In genomic region chr17:47676581-47676980, GRCm38 (mm10) we compare ENCODE assay signal across 9 mouse cellular contexts. TPM values are rescaled to one million over a fixed set of nuclear protein-coding genes. Genes with fewer than 3 reads are reported as not detected.
DNase-seq lines count a peak whose midpoint lies in the region; ATAC-seq and TF ChIP-seq lines count a peak whose summit lies in the region.
"Had no signal": no experiment of that assay in that cellular context is flagged by ENCODE, and none has a peak within 500 bp of the region (broad histone marks: within the 10 kb centered on the region; RNA-seq: fewer than 3 reads in every experiment).

No protein-coding gene starts in this region.

- 21% methylated on average over 9 of the region's 9 CpGs for WGBS in heart, embryonic 10.5 days
- WGBS in forebrain, embryonic 13.5 days: 19% methylated on average over 9 of the region's 9 CpGs
- 18% methylated on average over 9 of the region's 9 CpGs for WGBS in lung, embryonic 14.5 days

- TF ChIP-seq CTCF in ES-Bruce4 (IDR thresholded peaks at IDR 0.05; ENCODE audit: low read depth, low read length): peak; percentile 54
- peak; percentile 91 for TF ChIP-seq CTCF in lung, embryonic 14.5 days (IDR thresholded peaks at IDR 0.05; ENCODE audit: low read depth)

- DNase-seq in heart, adult 18-20 months: peak; percentile 66 to 86
- DNase-seq in heart, embryonic 10.5 days (ENCODE audit: low spot score): no peak
- peak; percentile 51 for DNase-seq in cerebellum, adult 11 months
- peak; percentile 78 for DNase-seq in induced T-regulatory cell, adult 2 months (ENCODE audit: low read depth)
- peak; percentile 90 for DNase-seq in lung, embryonic 14.5 days
- peak; percentile 62 for DNase-seq in ovary, postnatal 36 days (ENCODE audit: low spot score)

- H3K9ac ChIP-seq in ES-Bruce4 (ENCODE audit: low read depth, poor library complexity, severe bottlenecking): no peak overlapping the region
- peak overlapping the region; percentile 12; the same call in 1 of the 2 replicates for H3K9ac ChIP-seq in forebrain, embryonic 13.5 days
- no peak overlapping the region for H3K9ac ChIP-seq in lung, embryonic 14.5 days
- H3K9ac ChIP-seq: limb, embryonic 12.5 days had no signal

- no peak overlapping the region for H3K4me3 ChIP-seq in heart, embryonic 10.5 days
- H3K4me3 ChIP-seq in ES-Bruce4 (ENCODE audit: low read depth, low read length): no peak overlapping the region
- no peak overlapping the region for H3K4me3 ChIP-seq in forebrain, embryonic 13.5 days
- no peak overlapping the region for H3K4me3 ChIP-seq in lung, embryonic 14.5 days (ENCODE audit: low read depth, low read length)
- H3K4me3 ChIP-seq: limb, embryonic 12.5 days had no signal

- TF ChIP-seq POLR2A in ES-Bruce4 (IDR thresholded peaks at IDR 0.05; ENCODE audit: insufficient read depth, low read length): no peak

- ATAC-seq in forebrain, embryonic 13.5 days: no peak; the same call in 1 of the 2 replicates
- no peak for ATAC-seq in lung, embryonic 14.5 days (ENCODE audit: insufficient read depth)

- H3K9me3 ChIP-seq in heart, embryonic 10.5 days: no peaks in the 10 kb centered on the region
- H3K9me3 ChIP-seq in ES-Bruce4 (replicated peaks; ENCODE audit: control insufficient read depth, insufficient read depth, low read length, poor library complexity, severe bottlenecking): no peaks in the 10 kb centered on the region
- H3K9me3 ChIP-seq in forebrain, embryonic 13.5 days (replicated peaks): no peaks in the 10 kb centered on the region
- no peaks in the 10 kb centered on the region for H3K9me3 ChIP-seq in lung, embryonic 14.5 days (ENCODE audit: low read depth, low read length)
- H3K9me3 ChIP-seq: limb, embryonic 12.5 days had no signal

- H3K36me3 ChIP-seq in heart, embryonic 10.5 days: peaks cover 41% of the 10 kb centered on the region
- no peaks in the 10 kb centered on the region for H3K36me3 ChIP-seq in ES-Bruce4 (ENCODE audit: control insufficient read depth, insufficient read depth, low read length, poor library complexity, severe bottlenecking)
- peaks cover 67% of the 10 kb centered on the region for H3K36me3 ChIP-seq in forebrain, embryonic 13.5 days (ENCODE audit: poor library complexity, severe bottlenecking)
- peaks cover 37% of the 10 kb centered on the region; the same call in 1 of the 2 replicates for H3K36me3 ChIP-seq in lung, embryonic 14.5 days (ENCODE audit: insufficient read depth)

- TF ChIP-seq EP300 in ES-Bruce4 (IDR thresholded peaks at IDR 0.05; ENCODE audit: insufficient read depth, low read depth, low read length): no peak

- peaks cover 21% of the 10 kb centered on the region for H3K27me3 ChIP-seq in heart, embryonic 10.5 days (ENCODE audit: insufficient read depth, poor library complexity, severe bottlenecking)
- no peaks in the 10 kb centered on the region for H3K27me3 ChIP-seq in ES-Bruce4 (ENCODE audit: control insufficient read depth, insufficient read depth, low read length, poor library complexity, severe bottlenecking)
- H3K27me3 ChIP-seq in forebrain, embryonic 13.5 days: peaks cover 16% of the 10 kb centered on the region
- H3K27me3 ChIP-seq in lung, embryonic 14.5 days (ENCODE audit: insufficient read depth, low read length): no peaks in the 10 kb centered on the region

- no peak overlapping the region for H3K27ac ChIP-seq in heart, embryonic 10.5 days
- H3K27ac ChIP-seq in ES-Bruce4 (ENCODE audit: insufficient read depth, low read length): no peak overlapping the region
- no peak overlapping the region for H3K27ac ChIP-seq in forebrain, embryonic 13.5 days
- no peak overlapping the region for H3K27ac ChIP-seq in lung, embryonic 14.5 days (ENCODE audit: low read depth)
- H3K27ac ChIP-seq: limb, embryonic 12.5 days had no signal

- peaks cover 23% of the 10 kb centered on the region for H3K4me1 ChIP-seq in heart, embryonic 10.5 days
- peaks cover 2% of the 10 kb centered on the region for H3K4me1 ChIP-seq in ES-Bruce4 (ENCODE audit: control insufficient read depth, insufficient read depth, low read length)
- H3K4me1 ChIP-seq in forebrain, embryonic 13.5 days: peaks cover 11% of the 10 kb centered on the region
- peaks cover 3% of the 10 kb centered on the region; the same call in 1 of the 2 replicates for H3K4me1 ChIP-seq in lung, embryonic 14.5 days (ENCODE audit: insufficient read depth)

- H3K4me2 ChIP-seq in forebrain, embryonic 13.5 days: no peak overlapping the region
- no peak overlapping the region for H3K4me2 ChIP-seq in lung, embryonic 14.5 days
- H3K4me2 ChIP-seq: limb, embryonic 12.5 days had no signal

RNA-seq across cellular contexts. Expression of gene Tomm6, which starts 11.6 kb away (rescaled TPM):
- total RNA-seq in heart, adult 18-20 months (2021): 100 to 1,000 TPM; 118 to 129 TPM
- 320 and 356 TPM in 2 replicates for polyA plus RNA-seq in heart, embryonic 10.5 days (2016; fragmentation: Nextera tagmentation; extraction: Ambion mirVana)
- polyA plus RNA-seq in ES-Bruce4 (2011; ENCODE audit: insufficient read depth, insufficient read length, low read depth, missing spikeins): 221 and 231 TPM in 2 replicates
- polyA plus RNA-seq in forebrain, embryonic 13.5 days (2015; fragmentation: Nextera tagmentation; extraction: Ambion mirVana): 295 and 350 TPM in 2 replicates
- polyA plus RNA-seq in lung, embryonic 14.5 days (2014; fragmentation: Nextera tagmentation; extraction: Ambion mirVana): 433 and 434 TPM in 2 replicates

RNA-seq across cellular contexts. Expression of gene Frs3, which starts 12.2 kb away (rescaled TPM):
- 1 to 10 TPM; 4.6 to 5.4 TPM for total RNA-seq in heart, adult 18-20 months (2021)
- 4.6 and 5.2 TPM in 2 replicates for polyA plus RNA-seq in heart, embryonic 10.5 days (2016; fragmentation: Nextera tagmentation; extraction: Ambion mirVana)
- 14.0 and 14.5 TPM in 2 replicates for polyA plus RNA-seq in ES-Bruce4 (2011; ENCODE audit: insufficient read depth, insufficient read length, low read depth, missing spikeins)
- polyA plus RNA-seq in forebrain, embryonic 13.5 days (2015; fragmentation: Nextera tagmentation; extraction: Ambion mirVana): 11.6 and 11.8 TPM in 2 replicates
- polyA plus RNA-seq in lung, embryonic 14.5 days (2014; fragmentation: Nextera tagmentation; extraction: Ambion mirVana): 5.1 and 5.3 TPM in 2 replicates

RNA-seq across cellular contexts. Expression of gene Gm21981, which starts 17.7 kb away (rescaled TPM):
- total RNA-seq in heart, adult 18-20 months (2021): under 1 TPM; 0.40 to 0.75 TPM
- 0.14 and 0.16 TPM in 2 replicates for polyA plus RNA-seq in heart, embryonic 10.5 days (2016; fragmentation: Nextera tagmentation; extraction: Ambion mirVana)
- 0.24 and 1.0 TPM in 2 replicates for polyA plus RNA-seq in ES-Bruce4 (2011; ENCODE audit: insufficient read depth, insufficient read length, low read depth, missing spikeins)
- 0.21 and 0.54 TPM in 2 replicates for polyA plus RNA-seq in forebrain, embryonic 13.5 days (2015; fragmentation: Nextera tagmentation; extraction: Ambion mirVana)
- 1.1 and 1.3 TPM in 2 replicates for polyA plus RNA-seq in lung, embryonic 14.5 days (2014; fragmentation: Nextera tagmentation; extraction: Ambion mirVana)

RNA-seq across cellular contexts. Expression of gene Prickle4, which starts 18.0 kb away (rescaled TPM):
- 1 to 10 TPM; 4.3 to 5.1 TPM for total RNA-seq in heart, adult 18-20 months (2021)
- 0.79 TPM in 1 of 2 replicates, not detected in the other for polyA plus RNA-seq in heart, embryonic 10.5 days (2016; fragmentation: Nextera tagmentation; extraction: Ambion mirVana)
- 2.0 and 2.2 TPM in 2 replicates for polyA plus RNA-seq in ES-Bruce4 (2011; ENCODE audit: insufficient read depth, insufficient read length, low read depth, missing spikeins)
- polyA plus RNA-seq in forebrain, embryonic 13.5 days (2015; fragmentation: Nextera tagmentation; extraction: Ambion mirVana): not detected in 2 replicates
- 1.5 TPM in 1 of 2 replicates, not detected in the other for polyA plus RNA-seq in lung, embryonic 14.5 days (2014; fragmentation: Nextera tagmentation; extraction: Ambion mirVana)
- polyA plus RNA-seq: limb, embryonic 12.5 days had no signal

RNA-seq across cellular contexts. Expression of gene Usp49, which starts 46.1 kb away (rescaled TPM):
- total RNA-seq in heart, adult 18-20 months (2021): 1 to 10 TPM; 1.4 to 3.7 TPM
- 3.2 and 4.5 TPM in 2 replicates for polyA plus RNA-seq in heart, embryonic 10.5 days (2016; fragmentation: Nextera tagmentation; extraction: Ambion mirVana)
- 15.8 and 16.8 TPM in 2 replicates for polyA plus RNA-seq in ES-Bruce4 (2011; ENCODE audit: insufficient read depth, insufficient read length, low read depth, missing spikeins)
- 10.2 and 11.2 TPM in 2 replicates for polyA plus RNA-seq in forebrain, embryonic 13.5 days (2015; fragmentation: Nextera tagmentation; extraction: Ambion mirVana)
- 5.0 and 5.6 TPM in 2 replicates for polyA plus RNA-seq in lung, embryonic 14.5 days (2014; fragmentation: Nextera tagmentation; extraction: Ambion mirVana)
